Mouse (Mus musculus) limb, embryonic 11.5 days (tissue): Measurements from ENCODE around the gene Pi4ka. TPM values are rescaled to one million over a fixed set of nuclear protein-coding genes. Genes with fewer than 3 reads are reported as not detected.

ENCODE experiments used
- ATAC-seq: fragments of 200-750 bp; cut with Nextera tagmentation; 2 replicates; pipeline ENCODE4 v1.8.0; 2017; ENCODE audit warnings: low read depth; ENCODE audit not compliant: insufficient number of reproducible peaks, low FRiP score, low TSS enrichment
- DNase-seq: peaks from one replicate; pipeline ENCODE4 v3.0.0-alpha.2; 2015; ENCODE audit warnings: low spot score
- H3K27ac ChIP-seq: fragments of 300-500 bp; sonication (generic); replicated peaks from 2 replicates; pipeline ENCODE4 v1.5.1; 2014; ENCODE audit warnings: low read depth, mild to moderate bottlenecking, low read length
- H3K27me3 ChIP-seq: fragments of 300-500 bp; sonication (generic); 2 replicates; pipeline ENCODE4 v1.6.1; 2014; ENCODE audit warnings: mild to moderate bottlenecking, low read length, mixed read lengths; ENCODE audit not compliant: control insufficient read depth, insufficient read depth
- H3K36me3 ChIP-seq: fragments of 300-500 bp; sonication (generic); 2 replicates; pipeline ENCODE4 v1.6.1; 2014; ENCODE audit warnings: mild to moderate bottlenecking, low read length, moderate library complexity, mixed read lengths; ENCODE audit not compliant: control insufficient read depth, insufficient read depth
- H3K4me1 ChIP-seq: fragments of 300-500 bp; sonication (generic); 2 replicates; pipeline ENCODE4 v1.6.1; 2014; ENCODE audit warnings: low read length, mixed read lengths; ENCODE audit not compliant: control insufficient read depth, insufficient read depth
- H3K4me2 ChIP-seq: fragments of 300-500 bp; sonication (generic); 2 replicates; pipeline ENCODE4 v1.6.1; 2014; ENCODE audit warnings: low read depth, mild to moderate bottlenecking, moderate library complexity; ENCODE audit not compliant: severe bottlenecking
- H3K4me3 ChIP-seq: fragments of 300-500 bp; sonication (generic); 2 replicates; pipeline ENCODE4 v1.5.1; 2014; ENCODE audit warnings: low read depth, low read length
- H3K9ac ChIP-seq: fragments of 300-500 bp; sonication (generic); 2 replicates; pipeline ENCODE4 v1.6.1; 2014; ENCODE audit warnings: mild to moderate bottlenecking, low read length
- H3K9me3 ChIP-seq: fragments of 300-500 bp; sonication (generic); 2 replicates; pipeline ENCODE4 v1.6.1; 2016; ENCODE audit warnings: low read length; ENCODE audit not compliant: control insufficient read depth
- WGBS: fragments of 180-500 bp; shearing (Covaris S2); extraction: QIAGEN DNeasy Blood & Tissue Kit; methylation state at CpG from one replicate; pipeline ENCODE4 v1.1.7; 2014; 5-methylcytosine and 5-hydroxymethylcytosine counted together
- polyA plus RNA-seq: library from polyadenylated mRNA; unstranded; fragments of >200 nt; fragmentation: Nextera tagmentation; extraction: Ambion mirVana; gene quantifications from 2 replicates; pipeline ENCODE4 v1.2.1, GENCODE M21; 2014

Gene Pi4ka
- polyA plus RNA-seq, 1 experiment from 2014 or later = 33.2 TPM

DNA sequence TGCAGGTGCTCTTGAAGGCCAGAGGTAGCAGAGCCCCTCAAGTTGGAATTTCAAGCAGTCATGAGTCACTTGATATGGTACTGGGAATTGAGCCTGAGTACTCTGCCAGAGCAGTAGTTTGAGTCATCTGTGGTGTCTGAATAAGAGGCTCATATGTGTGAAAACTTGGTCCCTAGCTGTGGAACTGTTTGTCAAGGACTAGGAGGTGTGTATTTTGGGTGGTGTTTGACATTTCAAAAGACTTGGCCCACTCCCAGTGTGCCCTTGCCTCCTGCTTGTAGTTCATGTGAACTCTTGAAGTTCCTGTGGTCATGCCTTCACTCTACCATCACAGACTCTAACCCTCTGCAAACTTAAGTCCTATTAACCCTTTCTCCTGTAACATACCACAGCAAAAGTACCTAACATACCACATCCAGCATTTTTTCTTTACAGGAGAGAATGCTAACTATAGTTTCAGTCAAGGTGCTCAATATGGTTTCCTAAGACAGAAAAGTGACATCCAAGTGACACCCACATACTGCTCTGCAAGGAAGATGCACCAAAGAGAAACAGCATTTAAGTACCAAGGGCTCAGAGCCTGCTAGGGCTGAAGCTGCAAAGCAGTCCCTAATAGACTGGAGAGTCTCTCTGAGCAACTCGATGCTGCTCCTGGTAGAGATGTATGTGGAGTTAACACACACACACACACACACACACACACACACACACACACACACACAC lies 76.1 kb downstream of the Pi4ka start:
- 85% methylated on average over 1 of the region's 1 CpGs for WGBS
- H3K27ac ChIP-seq = no peak overlapping the region
- H3K9me3 ChIP-seq = no peaks in the 10 kb centered on the region
- no peak for ATAC-seq
- no peak overlapping the region for H3K4me3 ChIP-seq
- H3K27me3 ChIP-seq = no peaks in the 10 kb centered on the region
- no peak overlapping the region for H3K9ac ChIP-seq
- no peak for DNase-seq
- H3K4me2 ChIP-seq = no peak overlapping the region
- H3K4me1 ChIP-seq = no peaks in the 10 kb centered on the region
- H3K36me3 ChIP-seq = no peaks in the 10 kb centered on the region; the same call in 1 of the 2 replicates

DNA sequence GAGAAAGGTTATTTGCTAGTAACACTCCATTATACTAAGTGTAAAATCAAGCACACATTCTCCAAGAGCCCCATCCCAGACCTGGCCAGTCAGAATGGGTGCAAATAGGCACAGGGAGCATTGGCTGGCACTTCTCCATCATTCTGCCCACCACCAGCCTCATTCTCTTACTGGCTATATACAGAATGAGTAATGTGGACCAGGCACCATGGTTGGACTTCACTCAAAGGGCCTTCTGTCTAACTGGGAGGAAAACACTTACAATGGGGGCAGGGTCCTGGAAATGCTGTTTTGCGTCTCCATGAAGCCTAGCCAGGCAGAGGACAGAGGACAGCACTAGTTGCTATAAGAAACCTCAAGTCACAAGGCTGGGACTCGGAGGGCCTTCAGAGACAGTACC lies 80.0 kb downstream of the Pi4ka start:
- ATAC-seq = no peak

GRCm38 (mm10) chr16:17324745-17325144 lies 81.4 kb downstream of the Pi4ka start:
- ATAC-seq = no peak
- no peak overlapping the region for H3K9ac ChIP-seq
- H3K4me3 ChIP-seq = no peak overlapping the region
- no peaks in the 10 kb centered on the region for H3K27me3 ChIP-seq
- no peaks in the 10 kb centered on the region for H3K4me1 ChIP-seq
- no peaks in the 10 kb centered on the region for H3K9me3 ChIP-seq
- 91% methylated on average over 5 of the region's 5 CpGs for WGBS
- H3K4me2 ChIP-seq = no peak overlapping the region
- no peak for DNase-seq
- no peak overlapping the region for H3K27ac ChIP-seq
- peaks cover 3% of the 10 kb centered on the region; the same call in 1 of the 2 replicates for H3K36me3 ChIP-seq

More for the DNA sequence above, 80.0 kb downstream of the Pi4ka start:
- no peak overlapping the region for H3K9ac ChIP-seq
- no peak for DNase-seq
- H3K9me3 ChIP-seq = no peaks in the 10 kb centered on the region
- H3K27ac ChIP-seq = no peak overlapping the region
- H3K27me3 ChIP-seq = no peaks in the 10 kb centered on the region
- no peaks in the 10 kb centered on the region for H3K4me1 ChIP-seq
- 88% methylated on average over 2 of the region's 2 CpGs for WGBS
- H3K4me3 ChIP-seq = no peak overlapping the region
- peaks cover 3% of the 10 kb centered on the region; the same call in 1 of the 2 replicates for H3K36me3 ChIP-seq
- no peak overlapping the region for H3K4me2 ChIP-seq

- H3K4me3 ChIP-seq = no peak overlapping the region
- H3K36me3 ChIP-seq = peaks cover 7% of the 10 kb centered on the region; the same call in 1 of the 2 replicates
- H3K4me1 ChIP-seq = no peaks in the 10 kb centered on the region
- WGBS = 94% methylated on average over 5 of the region's 5 CpGs
- no peaks in the 10 kb centered on the region for H3K9me3 ChIP-seq
- DNase-seq (no peak), ATAC-seq (no peak)
- H3K9ac ChIP-seq = no peak overlapping the region
- H3K4me2 ChIP-seq = no peak overlapping the region
- H3K27ac ChIP-seq = no peak overlapping the region
- H3K27me3 ChIP-seq = no peaks in the 10 kb centered on the region
These were observed 84.6 kb downstream of the Pi4ka start for GRCm38 (mm10) chr16:17321481-17321880.

DNA sequence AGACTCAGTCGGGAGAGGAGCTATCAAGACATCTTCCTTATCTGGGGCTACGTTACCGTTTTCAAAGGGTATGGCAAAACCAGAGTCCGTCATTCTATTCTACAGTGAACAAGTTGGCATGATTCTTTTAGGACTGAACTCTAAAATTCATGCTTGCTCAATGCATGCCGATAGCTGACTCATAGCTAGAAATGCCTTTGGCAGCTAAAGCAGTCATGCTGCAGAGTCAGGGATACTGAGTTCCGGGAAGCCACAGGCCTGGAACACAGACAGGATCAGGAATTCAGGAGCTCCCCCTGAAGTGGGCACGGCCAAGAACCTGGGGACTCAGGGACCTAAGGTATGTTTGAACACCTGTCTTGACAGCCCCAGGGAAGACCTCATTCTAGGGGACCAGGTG lies 89.6 kb downstream of the Pi4ka start:
- ATAC-seq (no peak), DNase-seq (no peak)
- Histone ChIP-seq H3K27ac (no peak overlapping the region), H3K4me3 (no peak overlapping the region), H3K9me3 (no peaks in the 10 kb centered on the region), H3K27me3 (no peaks in the 10 kb centered on the region), H3K36me3 (peaks cover 7% of the 10 kb centered on the region), H3K9ac (no peak overlapping the region), H3K4me1 (no peaks in the 10 kb centered on the region), H3K4me2 (no peak overlapping the region)
- 92% methylated on average over 7 of the region's 7 CpGs for WGBS

DNA sequence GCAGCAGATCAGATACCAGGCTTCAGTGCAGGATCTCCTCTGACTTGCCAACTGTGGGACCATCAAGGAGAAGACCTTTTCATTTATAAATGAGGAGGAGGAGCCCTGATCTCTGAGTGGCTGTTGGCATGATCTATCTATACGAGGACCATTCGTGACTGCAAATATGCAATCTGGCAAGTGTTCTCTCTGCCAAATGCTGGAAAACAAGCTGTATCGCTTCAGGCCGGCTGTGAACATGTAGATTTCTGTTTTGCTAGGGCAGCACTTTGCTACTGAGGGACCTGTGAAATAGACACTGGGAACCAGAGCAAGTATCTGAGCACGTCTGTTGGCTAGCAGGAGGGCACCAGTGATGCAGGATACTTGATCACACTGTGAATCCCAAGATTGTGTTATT lies 93.6 kb downstream of the Pi4ka start:
- Histone ChIP-seq H3K9ac (no peak overlapping the region), H3K36me3 (peaks cover 5% of the 10 kb centered on the region), H3K27me3 (no peaks in the 10 kb centered on the region), H3K27ac (no peak overlapping the region), H3K9me3 (no peaks in the 10 kb centered on the region), H3K4me3 (no peak overlapping the region), H3K4me1 (no peaks in the 10 kb centered on the region), H3K4me2 (no peak overlapping the region)
- ATAC-seq = no peak
- 95% methylated on average over 5 of the region's 5 CpGs for WGBS
- no peak for DNase-seq

DNA sequence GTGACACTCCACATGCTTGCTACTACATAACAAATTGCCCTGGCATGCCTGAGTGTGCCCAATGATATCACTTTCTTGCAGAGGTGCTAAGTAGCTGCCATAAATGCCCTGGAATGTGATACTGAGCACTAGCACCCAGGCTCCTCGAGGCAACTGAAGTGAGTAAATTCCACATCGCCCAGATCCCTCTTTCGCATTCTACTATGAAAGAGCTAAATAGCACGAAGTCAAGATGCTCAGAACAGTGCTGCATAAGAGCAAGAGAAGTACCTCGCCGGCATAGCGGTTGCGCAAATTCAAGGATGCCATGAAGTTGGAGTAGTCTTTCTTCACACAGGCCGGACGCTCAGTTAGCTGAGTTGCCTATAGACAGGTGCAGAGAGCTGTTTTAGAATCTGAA lies 97.1 kb downstream of the Pi4ka start:
- Histone ChIP-seq H3K9ac (no peak overlapping the region), H3K4me3 (no peak overlapping the region), H3K27me3 (no peaks in the 10 kb centered on the region), H3K4me1 (no peaks in the 10 kb centered on the region), H3K9me3 (no peaks in the 10 kb centered on the region), H3K4me2 (no peak overlapping the region), H3K27ac (no peak overlapping the region), H3K36me3 (peaks cover 7% of the 10 kb centered on the region)
- no peak for ATAC-seq
- 93% methylated on average over 10 of the region's 10 CpGs for WGBS
- no peak for DNase-seq

DNA sequence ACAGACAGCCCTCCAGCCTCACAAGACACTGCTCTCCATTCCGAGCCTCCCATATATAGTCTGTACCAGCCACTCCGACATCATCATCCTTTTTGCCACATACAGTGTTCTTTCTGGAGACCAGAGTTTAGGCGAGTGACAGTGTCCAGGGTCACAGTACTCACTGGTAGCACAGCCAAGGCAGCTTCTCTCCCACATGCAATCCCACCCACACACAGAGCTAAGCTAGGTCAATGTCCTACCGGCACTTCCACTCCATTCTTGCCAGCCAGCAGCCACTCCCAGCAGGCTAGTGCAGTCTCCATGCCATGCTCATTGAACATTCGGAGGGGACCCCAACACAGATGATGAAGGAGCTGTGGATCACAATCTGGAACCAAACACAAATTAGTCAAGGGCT lies 98.7 kb downstream of the Pi4ka start:
- H3K4me1 ChIP-seq = no peaks in the 10 kb centered on the region
- WGBS = 94% methylated on average over 5 of the region's 5 CpGs
- peaks cover 5% of the 10 kb centered on the region; the same call in 1 of the 2 replicates for H3K36me3 ChIP-seq
- no peaks in the 10 kb centered on the region for H3K27me3 ChIP-seq
- no peak overlapping the region for H3K4me2 ChIP-seq
- no peak overlapping the region for H3K27ac ChIP-seq
- DNase-seq = no peak
- no peaks in the 10 kb centered on the region for H3K9me3 ChIP-seq
- H3K9ac ChIP-seq = no peak overlapping the region
- no peak for ATAC-seq
- H3K4me3 ChIP-seq = no peak overlapping the region
